Comparison of ENCODE assay signal across 12 mouse cellular contexts in the genomic region with DNA sequence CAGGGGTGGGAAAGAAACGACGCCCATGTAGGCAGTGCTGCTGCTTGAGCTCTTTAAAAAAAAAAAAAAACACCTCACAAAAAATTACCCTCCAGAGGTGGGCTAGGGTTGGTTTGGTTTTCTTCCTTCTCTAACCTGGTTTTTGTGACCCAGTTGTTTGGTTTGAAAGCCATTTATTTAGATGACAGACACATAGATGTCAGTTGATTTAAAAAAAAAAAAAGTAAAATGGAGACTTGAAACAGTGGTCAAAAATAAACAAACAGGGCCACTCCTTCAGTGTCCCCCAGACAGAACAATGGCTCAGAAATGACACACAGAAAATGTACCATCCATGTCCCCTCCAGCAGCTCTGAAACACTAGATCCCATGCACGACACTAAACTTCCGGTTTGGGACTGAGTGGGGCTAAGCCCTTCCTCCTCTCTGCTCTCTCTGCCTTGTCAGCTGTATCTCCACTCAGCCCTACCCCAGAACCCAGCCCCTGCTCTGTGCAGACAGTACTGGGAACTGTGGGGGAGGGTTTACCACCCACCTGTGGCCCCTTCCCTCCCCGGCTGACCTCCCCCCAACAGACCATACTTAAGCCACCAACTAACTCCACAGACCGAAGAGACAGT.
"Had no signal": no experiment of that assay in that cellular context is flagged by ENCODE, and none has a peak within 500 bp of the region (broad histone marks: within the 10 kb centered on the region; RNA-seq: fewer than 3 reads in every experiment).

No protein-coding gene starts in this region.

- H3K9me3 ChIP-seq: liver, embryonic 15.5 days; midbrain, embryonic 13.5 days; stomach, embryonic 15.5 days had no signal

- H3K27ac ChIP-seq: layer of hippocampus, adult 2 months; liver, embryonic 15.5 days; midbrain, embryonic 13.5 days; stomach, embryonic 15.5 days had no signal

- H3K4me2 ChIP-seq: liver, embryonic 15.5 days; midbrain, embryonic 13.5 days; stomach, embryonic 15.5 days had no signal

- H3K36me3 ChIP-seq: liver, embryonic 15.5 days; midbrain, embryonic 13.5 days; stomach, embryonic 15.5 days had no signal

- H3K27me3 ChIP-seq: liver, embryonic 15.5 days; midbrain, embryonic 13.5 days; stomach, embryonic 15.5 days had no signal

- H3K4me1 ChIP-seq: liver, embryonic 15.5 days; midbrain, embryonic 13.5 days; stomach, embryonic 15.5 days had no signal

- H3K9ac ChIP-seq: liver, embryonic 15.5 days; midbrain, embryonic 13.5 days; stomach, embryonic 15.5 days had no signal

- H3K4me3 ChIP-seq: layer of hippocampus, adult 2 months; liver, embryonic 15.5 days; midbrain, embryonic 13.5 days; stomach, embryonic 15.5 days had no signal

- DNase-seq: kidney, postnatal 10 days; kidney, postnatal 4 days; left cerebral cortex, postnatal 4 days; lung, adult 2 months; lung, postnatal 36 days; right cerebral cortex, postnatal 14 days had no signal

- ATAC-seq: intestine, embryonic 16.5 days; lung, postnatal 0 days; midbrain, embryonic 13.5 days had no signal
